Mouse (Mus musculus) lung, postnatal 10 days (tissue): Measurements from ENCODE around the gene Ftcd.

Source experiments
- DNase-seq: peaks from one replicate; pipeline ENCODE4 v3.0.0; 2021

Gene Ftcd

GRCm38 (mm10) chr10:76575374-76575773 is at the start of gene Ftcd:
TSS of gene Ftcd (plus strand) at chr10:76575648.
- no peak for DNase-seq

GRCm38 (mm10) chr10:76530922-76531321 is 44.5 kb upstream of the Ftcd start:
- no peak for DNase-seq

GRCm38 (mm10) chr10:76531375-76531774 is 44.1 kb upstream of the Ftcd start, which contains the start of gene Lss:
TSS of gene Lss (plus strand) at chr10:76531588.
- DNase-seq = peak; percentile 96

- DNase-seq = no peak
Observed at GRCm38 (mm10) chr10:76531828-76532227, 43.6 kb upstream of the Ftcd start.

GRCm38 (mm10) chr10:76535526-76535925 is 39.9 kb upstream of the Ftcd start:
- no peak for DNase-seq

GRCm38 (mm10) chr10:76537619-76538018 is 37.8 kb upstream of the Ftcd start:
- peak; percentile 28 for DNase-seq

GRCm38 (mm10) chr10:76541336-76542085 is 33.9 kb upstream of the Ftcd start:
- no peak for DNase-seq

- DNase-seq = no peak
Observed at GRCm38 (mm10) chr10:76542636-76543375, 32.6 kb upstream of the Ftcd start.

- DNase-seq = no peak
Observed at GRCm38 (mm10) chr10:76546566-76546965, 28.9 kb upstream of the Ftcd start.

GRCm38 (mm10) chr10:76548218-76548617 is 27.2 kb upstream of the Ftcd start:
- no peak for DNase-seq

GRCm38 (mm10) chr10:76550458-76550857 is 25.0 kb upstream of the Ftcd start:
- DNase-seq = peak; percentile 21

GRCm38 (mm10) chr10:76551556-76551955 is 23.9 kb upstream of the Ftcd start:
- no peak for DNase-seq

GRCm38 (mm10) chr10:76554061-76554460 is 21.4 kb upstream of the Ftcd start:
- DNase-seq = peak; percentile 12

- DNase-seq = no peak
Observed at GRCm38 (mm10) chr10:76561972-76562371, 13.5 kb upstream of the Ftcd start, which contains the start of gene Spatc1l. TSS of gene Spatc1l (plus strand) at chr10:76562272.

GRCm38 (mm10) chr10:76569996-76570685 is 5.3 kb upstream of the Ftcd start:
- DNase-seq = no peak

- no peak for DNase-seq
Observed at GRCm38 (mm10) chr10:76571070-76571469, 4.4 kb upstream of the Ftcd start.

GRCm38 (mm10) chr10:76572151-76572550 is 3.3 kb upstream of the Ftcd start:
- DNase-seq = no peak

- no peak for DNase-seq
Observed at GRCm38 (mm10) chr10:76576920-76577319, 1.5 kb downstream of the Ftcd start.

GRCm38 (mm10) chr10:76584138-76584537 is 8.7 kb downstream of the Ftcd start:
- DNase-seq = no peak

- no peak for DNase-seq
Observed at GRCm38 (mm10) chr10:76586190-76586589, 10.7 kb downstream of the Ftcd start.

GRCm38 (mm10) chr10:76590197-76590596 is 14.7 kb downstream of the Ftcd start:
- no peak for DNase-seq

GRCm38 (mm10) chr10:76596338-76596737 is 20.9 kb downstream of the Ftcd start:
- no peak for DNase-seq

- no peak for DNase-seq
Observed at GRCm38 (mm10) chr10:76602690-76603089, 27.2 kb downstream of the Ftcd start.

- DNase-seq = no peak
Observed at GRCm38 (mm10) chr10:76612473-76612872, 37.0 kb downstream of the Ftcd start.
